Mouse (Mus musculus) Patski (cell line): ENCODE measurements around the gene Hoxa2. TPM values are rescaled to one million over a fixed set of nuclear protein-coding genes. Genes with fewer than 3 reads are reported as not detected.

ENCODE experiments used
- ATAC-seq: fragments of 100-300 bp; one replicate; pipeline ENCODE4 v1.8.0; 2021
- CTCF ChIA-PET: fragments of 350-600 bp; sonication (Branson Sonifier 250); formaldehyde crosslinking; loops from one replicate; lab custom pipeline; 2022; ENCODE audit warnings: inconsistent platforms; lab: Charles Lee
- POLR2A ChIA-PET: fragments of 350-600 bp; sonication (Branson Sonifier 250); formaldehyde crosslinking; loops from one replicate; lab custom pipeline; 2022; ENCODE audit warnings: antibody characterized with exemption, inconsistent platforms; lab: Charles Lee
- DNase-seq: peaks from one replicate; pipeline ENCODE4 v3.0.0-alpha.2; 2011; ENCODE audit warnings: low read depth, low spot score
- H3K27me3 ChIP-seq: fragments of 371-371 bp; one replicate; pipeline ENCODE4 v1.5.1; 2021
- CTCF ChIP-seq: fragments of 100-300 bp; IDR thresholded peaks from one replicate; pipeline ENCODE4 v1.5.1; 2021
- in situ Hi-C: fragments of 300-500 bp; cut with MboI; formaldehyde crosslinking; loops from 3 replicates; pipeline ENCODE4 v1.11.1; 2018; ENCODE audit warnings: low pct_unique_long_range_greater_than_20kb, mixed read lengths
- polyA plus RNA-seq: library from polyadenylated mRNA; unstranded; gene quantifications from one replicate; pipeline ENCODE4 v1.2.3, GENCODE M21; 2021

Hoxa2 gene
- polyA plus RNA-seq, 1 experiment from 2014 or later, result 2.8 TPM

DNA sequence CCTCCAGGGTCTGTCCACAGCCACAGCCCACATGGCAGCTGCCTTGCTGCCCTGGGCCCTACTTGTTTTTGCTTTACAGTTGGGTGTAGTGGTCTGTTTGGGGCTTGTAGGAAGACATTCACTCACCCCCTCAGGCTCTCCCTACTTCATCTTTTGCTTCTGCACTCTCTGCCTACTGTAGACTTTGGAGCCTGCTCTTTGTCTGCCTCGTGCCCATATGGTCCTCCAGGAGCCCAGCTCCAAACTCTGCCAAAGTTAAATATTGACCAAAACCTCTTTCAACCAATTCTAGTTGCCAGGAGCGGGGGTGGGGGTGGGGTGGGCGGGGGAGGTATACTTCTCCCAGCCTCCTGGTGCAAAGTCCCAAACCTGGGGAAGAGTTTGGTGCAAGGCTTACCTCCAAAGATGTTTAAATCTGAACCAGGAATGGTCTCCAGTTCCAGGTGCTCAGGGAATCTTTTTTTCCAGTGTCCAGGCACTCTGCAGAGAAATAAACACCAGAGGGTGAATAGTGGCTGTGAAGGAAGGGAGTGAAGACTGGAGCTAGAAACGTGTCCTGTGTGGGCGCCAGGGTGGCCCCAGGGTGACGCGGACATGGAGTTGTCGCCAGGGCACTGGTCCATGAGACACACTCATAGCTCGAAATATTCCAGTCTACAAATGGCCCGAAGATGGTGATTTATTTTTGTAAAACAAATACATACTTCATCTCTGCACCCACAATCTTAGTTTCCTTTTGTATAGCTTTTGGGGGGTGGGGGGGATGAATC lies 18.9 kb upstream of the Hoxa2 start:
- in situ Hi-C loops, result no loop called here
- H3K27me3 ChIP-seq, result no peaks in the 10 kb centered on the region
- POLR2A ChIA-PET, result interaction anchor here (1.0 to 16.4 kb wide), 6 partner anchors 9 to 63 kb away, joined by 3 to 378 read pairs (median 4); partner anchors contain the start of genes Gm28308, Hoxa10, Hoxa11 and Hoxa3
- ATAC-seq (peak; percentile 22), DNase-seq (no peak)
- CTCF ChIA-PET, result interaction anchor here (0.7 to 1.8 kb wide), 16 partner anchors 8 to 185 kb away, joined by 3 to 7 read pairs (median 4); partner anchors contain the start of genes Gm28308, Hoxa10, Hoxa3 and Hoxa5
- TF ChIP-seq CTCF, result no peak

DNA sequence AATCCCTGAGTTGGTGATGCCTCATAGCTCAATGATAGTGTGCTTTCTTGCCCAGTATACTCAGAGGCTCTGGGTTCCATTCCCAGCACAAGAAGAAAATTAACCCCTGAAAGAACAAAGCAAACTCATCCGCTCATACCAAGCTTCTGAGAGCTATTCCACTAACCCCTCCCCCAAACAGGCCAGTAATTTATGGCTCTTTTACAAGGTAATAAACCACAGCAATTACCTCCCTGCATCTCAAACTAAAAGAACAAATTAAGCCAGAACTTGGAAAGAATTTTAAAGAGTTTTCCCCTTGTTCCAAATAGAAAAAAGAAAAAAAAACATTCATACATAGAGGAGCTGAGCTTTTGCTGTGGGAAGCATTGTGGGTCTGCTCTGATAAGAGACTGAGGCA lies 18.2 kb upstream of the Hoxa2 start:
- ATAC-seq, result no peak
- no peak for DNase-seq
- no peaks in the 10 kb centered on the region for H3K27me3 ChIP-seq
- in situ Hi-C loops, result no loop called here
- ChIA-PET CTCF (interaction anchor here (1.3 to 1.8 kb wide), 5 partner anchors 21 to 184 kb away, joined by 4 to 5 read pairs (median 5); partner anchors contain the start of gene Hoxa5), POLR2A (interaction anchor here (0.9 to 16.4 kb wide), 6 partner anchors 8 to 63 kb away, joined by 3 to 378 read pairs (median 4); partner anchors contain the start of genes Gm28308, Hoxa10, Hoxa11 and Hoxa3)
- TF ChIP-seq CTCF, result no peak

GRCm38 (mm10) chr6:52182030-52182429 lies 17.4 kb upstream of the Hoxa2 start:
- POLR2A ChIA-PET, result interaction anchor here (0.6 to 16.4 kb wide), 6 partner anchors 7 to 1406 kb away, joined by 3 to 378 read pairs (median 4); partner anchors contain the start of genes Gm28308, Hoxa10, Hoxa3 and Hoxa6
- ATAC-seq (no peak), DNase-seq (no peak)
- H3K27me3 ChIP-seq, result no peaks in the 10 kb centered on the region
- CTCF ChIA-PET, result interaction anchor here (1.3 to 1.6 kb wide), 2 partner anchors 23 to 180 kb away, joined by 4 read pairs; partner anchors contain the start of gene Hoxa5
- in situ Hi-C loops, result no loop called here
- no peak for TF ChIP-seq CTCF

GRCm38 (mm10) chr6:52180726-52181125 lies 16.1 kb upstream of the Hoxa2 start:
- in situ Hi-C loops, result no loop called here
- H3K27me3 ChIP-seq, result no peaks in the 10 kb centered on the region
- ChIA-PET POLR2A (interaction anchor here (16.4 kb wide), 1 partner anchor 44 kb away, joined by 378 read pairs; the partner anchor contains the start of genes Gm28308, Hoxa10, Hoxa3 and Hoxa6), CTCF (interaction anchor here (1.6 kb wide), 1 partner anchor 20 kb away, joined by 4 read pairs; no protein-coding TSS in a partner anchor)
- ATAC-seq (no peak), DNase-seq (no peak)
- TF ChIP-seq CTCF, result no peak

- H3K27me3 ChIP-seq, result no peaks in the 10 kb centered on the region
- ATAC-seq (no peak), DNase-seq (no peak)
- CTCF ChIA-PET, result interaction anchor here (0.7 to 1.6 kb wide), 3 partner anchors 20 to 30 kb away, joined by 3 to 4 read pairs (median 3); no protein-coding TSS in a partner anchor
- no peak for TF ChIP-seq CTCF
- POLR2A ChIA-PET, result interaction anchor here (1.4 to 16.4 kb wide), 3 partner anchors 12 to 179 kb away, joined by 6 to 378 read pairs (median 6); partner anchors contain the start of genes Gm28308, Hoxa10, Hoxa3 and Hoxa4
- in situ Hi-C loops, result no loop called here
These were observed 15.6 kb upstream of the Hoxa2 start for GRCm38 (mm10) chr6:52180213-52180710.

DNA sequence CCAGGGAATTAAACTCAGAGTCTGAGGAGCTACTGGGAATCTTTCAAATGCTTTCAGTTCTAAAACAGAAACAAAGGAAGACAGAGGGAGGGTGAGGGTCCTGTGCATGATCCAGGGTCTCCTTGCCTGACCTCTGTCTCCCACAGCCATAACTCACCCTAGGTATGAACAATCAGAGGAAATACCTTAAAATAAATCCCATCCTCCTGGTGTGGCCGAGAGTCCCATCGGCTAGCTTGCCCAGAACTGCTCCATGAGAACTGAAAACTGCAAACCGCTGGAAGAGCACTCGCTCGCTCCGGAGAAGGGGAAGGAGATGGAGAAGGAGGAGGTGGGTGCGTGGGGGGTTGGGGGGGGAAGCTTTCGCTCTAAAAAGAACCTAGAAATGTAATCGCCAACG lies 15.1 kb upstream of the Hoxa2 start:
- TF ChIP-seq CTCF, result no peak
- CTCF ChIA-PET, result interaction anchor here (0.7 to 2.1 kb wide), 6 partner anchors 11 to 179 kb away, joined by 3 to 5 read pairs (median 3); partner anchors contain the start of gene Hoxa7
- DNase-seq, result no peak
- in situ Hi-C loops, result loop anchor here (10.0 kb wide), 1 partner anchor 45 kb away; the partner anchor contains the start of gene Hoxa7
- H3K27me3 ChIP-seq, result no peaks in the 10 kb centered on the region
- POLR2A ChIA-PET, result interaction anchor here (1.4 to 16.4 kb wide), 3 partner anchors 12 to 179 kb away, joined by 6 to 378 read pairs (median 6); partner anchors contain the start of genes Gm28308, Hoxa10, Hoxa3 and Hoxa4
- no peak for ATAC-seq

- no peak for TF ChIP-seq CTCF
These were observed 14.5 kb upstream of the Hoxa2 start for GRCm38 (mm10) chr6:52178918-52179665.

DNA sequence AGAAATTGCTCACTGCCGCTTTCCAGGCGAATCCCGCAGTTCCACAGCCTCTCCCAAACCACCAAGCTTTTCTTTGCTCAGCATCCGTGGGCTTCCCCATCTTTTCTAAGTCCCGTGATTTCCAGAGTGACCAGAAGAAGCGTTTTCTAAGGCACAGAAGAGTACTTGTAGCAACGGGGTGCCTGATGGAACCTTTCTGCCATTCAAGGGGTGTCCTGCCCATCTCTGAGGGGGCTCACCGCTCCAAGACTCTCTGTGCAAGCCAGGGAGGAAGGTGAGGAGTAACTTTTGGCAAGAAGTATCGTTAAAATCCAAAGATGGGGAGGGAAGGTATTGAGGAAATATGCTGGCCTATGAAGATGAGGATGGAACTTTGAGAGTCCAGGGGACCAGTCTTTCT lies 13.2 kb upstream of the Hoxa2 start:
- CTCF ChIA-PET, result interaction anchor here (0.7 to 2.1 kb wide), 11 partner anchors 18 to 68 kb away, joined by 3 to 8 read pairs (median 5); partner anchors contain the start of genes Hoxa11, Hoxa5, Hoxa7 and Hoxa9
- no peaks in the 10 kb centered on the region for H3K27me3 ChIP-seq
- no peak for TF ChIP-seq CTCF
- in situ Hi-C loops, result loop anchor here (10.0 kb wide), 1 partner anchor 47 kb away; the partner anchor contains the start of gene Hoxa7
- no peak for ATAC-seq
- DNase-seq, result no peak
- POLR2A ChIA-PET, result interaction anchor here (0.8 to 16.4 kb wide), 7 partner anchors 14 to 68 kb away, joined by 3 to 378 read pairs (median 6); partner anchors contain the start of genes Gm28308, Hoxa1, Hoxa10 and Hoxa11

More at GRCm38 (mm10) chr6:52178918-52179665, 14.5 kb upstream of the Hoxa2 start:
- in situ Hi-C loops, result loop anchor here (10.0 kb wide), 1 partner anchor 46 kb away; the partner anchor contains the start of gene Hoxa7
- DNase-seq (no peak), ATAC-seq (no peak)
- CTCF ChIA-PET, result interaction anchor here (0.7 to 2.1 kb wide), 10 partner anchors 10 to 178 kb away, joined by 3 to 8 read pairs (median 3); partner anchors contain the start of gene Hoxa7
- POLR2A ChIA-PET, result interaction anchor here (1.2 to 16.4 kb wide), 7 partner anchors 13 to 178 kb away, joined by 3 to 378 read pairs (median 6); partner anchors contain the start of genes Gm28308, Hoxa10, Hoxa11 and Hoxa3
- H3K27me3 ChIP-seq, result no peaks in the 10 kb centered on the region
